Mouse (Mus musculus) CD4-positive, CD25-positive, alpha-beta regulatory T cell, adult 4 months (primary cell): ENCODE measurements around the gene Tfcp2. TPM values are rescaled to one million over a fixed set of nuclear protein-coding genes. Genes with fewer than 3 reads are reported as not detected.
"Not testable (repeated sequence)": the region's sequence is repeated elsewhere in the genome, so short reads cannot be mapped to it uniquely, and the experiment has no call there.

Experiments
- ATAC-seq: one replicate; pipeline ENCODE4 v1.8.0; 2017
- polyA plus RNA-seq, 2 experiments: library from polyadenylated mRNA; unstranded; fragments of 100-300 nt; shearing (Covaris generic); gene quantifications; one replicate each; pipeline ENCODE4 v1.2.1; 2017

The Tfcp2 gene
- polyA plus RNA-seq, 2 experiments from 2014 or later = 6.0 to 6.8 TPM

- no peak for ATAC-seq
Measured at GRCm38 (mm10) chr15:100555965-100556364, 4.2 kb upstream of the Tfcp2 start.

GRCm38 (mm10) chr15:100550280-100550679 lies 1.5 kb downstream of the Tfcp2 start:
- no peak for ATAC-seq

- ATAC-seq = not testable (repeated sequence)
Measured at GRCm38 (mm10) chr15:100543651-100544030, 8.2 kb downstream of the Tfcp2 start.

GRCm38 (mm10) chr15:100542876-100543650 lies 8.7 kb downstream of the Tfcp2 start:
- ATAC-seq = not testable (repeated sequence)

GRCm38 (mm10) chr15:100541426-100541825 lies 10.4 kb downstream of the Tfcp2 start:
- ATAC-seq = no peak

GRCm38 (mm10) chr15:100541001-100541400 lies 10.8 kb downstream of the Tfcp2 start:
- not testable (repeated sequence) for ATAC-seq

- no peak for ATAC-seq
Measured at GRCm38 (mm10) chr15:100539411-100539810, 12.4 kb downstream of the Tfcp2 start.

GRCm38 (mm10) chr15:100537913-100538312 lies 13.9 kb downstream of the Tfcp2 start:
- peak; percentile 43 for ATAC-seq

GRCm38 (mm10) chr15:100527900-100528299 lies 23.9 kb downstream of the Tfcp2 start:
- no peak for ATAC-seq

GRCm38 (mm10) chr15:100525405-100525804 lies 26.4 kb downstream of the Tfcp2 start:
- no peak for ATAC-seq

- ATAC-seq = no peak
Measured at GRCm38 (mm10) chr15:100520306-100520705, 31.5 kb downstream of the Tfcp2 start.

GRCm38 (mm10) chr15:100515121-100515520 lies 36.7 kb downstream of the Tfcp2 start:
- no peak for ATAC-seq

GRCm38 (mm10) chr15:100513387-100513786 lies 38.4 kb downstream of the Tfcp2 start:
- ATAC-seq = no peak

- ATAC-seq = no peak
Measured at GRCm38 (mm10) chr15:100510072-100510471, 41.7 kb downstream of the Tfcp2 start.

- ATAC-seq = no peak
Measured at GRCm38 (mm10) chr15:100508454-100509167, 43.2 kb downstream of the Tfcp2 start.

- not testable (repeated sequence) for ATAC-seq
Measured at GRCm38 (mm10) chr15:100499506-100499905, 52.3 kb downstream of the Tfcp2 start.

- peak; percentile 98 for ATAC-seq
Measured at GRCm38 (mm10) chr15:100495102-100495501, 56.7 kb downstream of the Tfcp2 start, which contains the start of gene Csrnp2. Gene Csrnp2, minus strand, starts transcription at chr15:100495488.

- no peak for ATAC-seq
Measured at GRCm38 (mm10) chr15:100494647-100495046, 57.2 kb downstream of the Tfcp2 start.

- ATAC-seq = no peak
Measured at GRCm38 (mm10) chr15:100491966-100492365, 59.8 kb downstream of the Tfcp2 start.

GRCm38 (mm10) chr15:100489263-100489662 lies 62.5 kb downstream of the Tfcp2 start:
- ATAC-seq = no peak

- not testable (repeated sequence) for ATAC-seq
Measured at GRCm38 (mm10) chr15:100488297-100488696, 63.5 kb downstream of the Tfcp2 start.

- no peak for ATAC-seq
Measured at GRCm38 (mm10) chr15:100487050-100487449, 64.8 kb downstream of the Tfcp2 start.

- ATAC-seq = no peak
Measured at GRCm38 (mm10) chr15:100486450-100486849, 65.4 kb downstream of the Tfcp2 start.

GRCm38 (mm10) chr15:100485576-100485975 lies 66.2 kb downstream of the Tfcp2 start:
- ATAC-seq = no peak
